Mouse (Mus musculus) heart, postnatal 4 days (tissue): ENCODE data around the gene Emilin1. TPM values are rescaled to one million over a fixed set of nuclear protein-coding genes. Genes with fewer than 3 reads are reported as not detected.
A peak's percentile ranks its signal among the peaks of the same experiment; 100 is the strongest.

Experiments
- DNase-seq: peaks from one replicate; pipeline ENCODE4 v3.0.0; 2021
- total RNA-seq, 2 experiments: library from RNA; stranded (reverse); gene quantifications; 2 replicates each; pipeline ENCODE4 v1.2.3; 2021

The Emilin1 gene
- total RNA-seq, 2 experiments from 2014 or later, result 83.4 to 93.2 TPM

- peak; percentile 27 for DNase-seq
These were observed 14.8 kb downstream of the Emilin1 start for GRCm38 (mm10) chr5:30927945-30928529.

- DNase-seq, result peak; percentile 89
These were observed 16.9 kb downstream of the Emilin1 start for GRCm38 (mm10) chr5:30930121-30930520.

- no peak for DNase-seq
These were observed 17.6 kb downstream of the Emilin1 start for GRCm38 (mm10) chr5:30930846-30931245.

- DNase-seq, result no peak
These were observed 18.2 kb downstream of the Emilin1 start for GRCm38 (mm10) chr5:30931378-30931777.

- DNase-seq, result no peak
These were observed 20.5 kb downstream of the Emilin1 start for GRCm38 (mm10) chr5:30933705-30934104.

DNA sequence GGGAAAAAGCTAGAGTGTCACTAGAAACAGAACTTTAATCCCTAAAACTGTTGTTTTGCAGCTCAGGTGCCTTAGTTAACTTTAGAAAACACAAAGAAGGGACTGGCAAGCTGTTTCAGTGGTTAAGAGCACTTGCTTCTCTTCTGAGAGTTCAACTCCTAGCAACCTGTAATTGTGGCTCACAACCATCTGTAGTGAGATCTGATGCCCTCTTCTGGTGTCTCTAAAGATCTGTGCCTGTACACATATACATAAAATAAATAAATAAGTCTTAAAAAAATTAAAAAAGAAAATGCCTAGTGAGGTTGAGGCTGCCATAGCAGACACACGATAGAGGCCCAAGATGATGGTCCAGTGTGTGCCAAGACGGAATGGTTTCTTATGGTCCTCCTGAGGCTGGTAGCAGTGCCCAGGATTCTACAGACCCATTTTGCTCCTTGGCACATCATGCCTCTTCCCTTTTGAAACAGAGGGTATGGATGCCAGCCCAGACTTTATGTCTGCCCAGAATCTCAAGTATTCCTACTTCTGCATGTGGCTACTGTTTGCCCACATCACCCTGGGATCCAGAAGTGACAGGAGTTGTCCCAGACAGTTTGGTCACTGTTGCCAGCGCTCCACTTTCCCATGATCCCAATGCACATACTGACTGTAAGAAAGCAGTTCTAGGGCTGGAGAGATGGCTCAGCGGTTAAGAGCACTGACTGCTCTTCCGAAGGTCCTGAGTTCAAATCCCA is 21.7 kb downstream of the Emilin1 start:
- no peak for DNase-seq

GRCm38 (mm10) chr5:30943004-30943403 is 29.8 kb downstream of the Emilin1 start:
- DNase-seq, result no peak

DNA sequence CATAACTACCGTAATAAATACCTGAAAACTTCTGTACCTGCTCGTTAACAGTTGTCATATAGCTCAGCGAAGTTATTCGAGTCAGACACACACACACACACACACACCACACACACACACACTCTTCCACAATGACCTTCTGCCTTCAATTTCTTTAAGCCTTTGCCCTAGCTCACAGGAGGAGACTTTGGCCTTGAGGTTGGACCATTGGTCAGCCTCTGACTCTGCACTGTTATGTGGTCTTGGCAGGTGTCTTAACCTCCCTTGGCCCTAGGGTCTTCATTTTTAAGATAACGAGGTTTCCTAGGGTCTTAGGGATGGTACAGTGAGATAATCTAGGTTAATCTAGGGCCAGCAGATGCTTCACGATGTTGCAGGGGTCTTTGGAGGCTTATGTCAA is 31.1 kb downstream of the Emilin1 start:
- no peak for DNase-seq

DNA sequence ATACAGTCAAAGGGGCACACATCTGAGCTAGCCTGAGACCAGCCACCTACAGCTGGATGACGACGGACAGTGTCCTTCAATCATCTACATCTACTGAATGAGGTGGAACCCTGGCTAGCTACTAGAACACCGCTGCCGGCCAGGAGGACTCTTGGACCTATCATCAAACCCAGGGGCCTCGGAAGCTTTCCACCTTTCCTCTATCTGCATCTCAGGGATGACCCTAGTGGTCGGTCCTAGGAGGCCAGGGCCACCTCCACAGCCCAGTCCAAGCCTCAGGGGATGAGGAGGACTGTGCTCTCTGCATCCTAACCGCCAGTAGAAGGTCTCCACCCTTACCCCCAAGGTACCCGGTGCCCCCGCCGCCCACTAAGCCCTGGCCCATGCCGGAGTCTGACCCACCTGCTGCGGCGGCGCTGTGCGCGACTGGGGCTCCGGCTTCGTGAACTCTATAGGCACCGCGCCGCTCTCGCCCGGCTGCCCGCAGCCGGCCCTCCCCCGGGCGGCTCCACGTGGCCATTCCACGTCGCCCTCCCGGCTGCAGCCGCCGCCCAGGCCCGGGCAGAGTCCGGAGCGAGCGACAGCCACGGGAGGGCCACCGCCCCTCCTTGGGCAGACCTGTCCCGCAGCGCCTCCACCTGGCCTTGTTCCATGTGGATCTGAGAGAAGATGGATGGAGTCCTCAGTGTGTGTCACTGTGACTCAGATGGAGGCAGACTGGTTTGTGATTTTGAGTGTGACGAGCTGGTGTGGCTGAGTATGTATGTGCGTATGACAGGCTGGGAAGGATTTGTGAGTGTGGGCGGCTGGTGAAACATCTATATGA is 32.0 kb downstream of the Emilin1 start, which contains the start of gene Cgref1:
TSS of gene Cgref1 (minus strand) at position 636 of the 826 bp plus-strand sequence.
- peak; percentile 73 for DNase-seq

GRCm38 (mm10) chr5:30948620-30949019 is 35.4 kb downstream of the Emilin1 start:
- no peak for DNase-seq

DNA sequence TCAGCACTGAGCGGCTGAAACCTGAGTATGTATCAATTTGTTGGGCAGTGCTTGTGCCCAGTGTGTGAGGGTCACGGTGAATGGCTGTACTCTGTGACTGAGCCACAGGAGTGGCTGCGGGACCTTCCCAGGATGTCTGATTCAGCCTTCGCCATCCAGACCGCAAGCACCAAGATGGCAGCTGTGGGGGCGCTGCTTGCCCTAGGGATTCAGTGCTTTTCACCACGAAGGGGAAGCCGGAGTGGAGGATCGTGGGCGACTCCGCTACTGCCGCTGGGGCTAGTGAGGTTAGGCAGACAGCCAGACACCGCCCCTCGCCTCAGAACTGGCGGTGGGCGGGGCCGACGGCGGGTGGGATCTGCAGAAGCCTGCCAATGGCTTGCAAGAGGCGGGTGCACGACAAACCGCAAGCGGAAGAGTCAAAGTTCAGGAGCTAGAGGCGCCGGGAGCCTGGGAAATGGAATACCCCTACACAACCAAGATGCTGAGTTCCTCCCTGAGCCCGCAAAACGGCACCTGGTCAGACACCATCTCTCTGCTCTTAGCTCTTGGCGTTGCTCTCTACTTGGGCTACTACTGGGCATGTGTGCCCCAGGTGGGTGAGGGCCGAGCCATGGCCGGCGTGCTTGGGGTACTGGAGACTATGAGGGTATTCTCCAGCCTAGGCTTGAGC is 36.6 kb downstream of the Emilin1 start:
- peak; percentile 95 for DNase-seq

DNA sequence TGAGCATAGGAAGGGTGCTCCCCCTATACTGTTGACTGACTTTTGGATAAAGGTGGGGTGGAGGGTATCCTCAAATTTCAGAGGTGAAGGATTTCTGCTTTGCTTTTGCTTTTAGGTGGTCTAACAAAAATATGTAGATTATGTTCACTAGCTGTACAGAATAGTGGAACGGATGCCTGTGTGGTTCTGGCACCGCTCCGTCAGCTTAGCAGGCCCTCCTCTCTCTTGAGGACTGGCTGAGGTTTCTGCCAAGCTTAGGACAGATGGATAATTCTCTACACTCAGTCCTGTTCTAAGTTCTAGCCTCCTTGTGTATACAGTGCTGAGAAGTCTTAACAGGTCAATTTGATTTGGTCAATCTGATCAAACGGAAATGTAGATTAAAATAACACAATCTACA is 37.2 kb downstream of the Emilin1 start:
- DNase-seq, result no peak

DNA sequence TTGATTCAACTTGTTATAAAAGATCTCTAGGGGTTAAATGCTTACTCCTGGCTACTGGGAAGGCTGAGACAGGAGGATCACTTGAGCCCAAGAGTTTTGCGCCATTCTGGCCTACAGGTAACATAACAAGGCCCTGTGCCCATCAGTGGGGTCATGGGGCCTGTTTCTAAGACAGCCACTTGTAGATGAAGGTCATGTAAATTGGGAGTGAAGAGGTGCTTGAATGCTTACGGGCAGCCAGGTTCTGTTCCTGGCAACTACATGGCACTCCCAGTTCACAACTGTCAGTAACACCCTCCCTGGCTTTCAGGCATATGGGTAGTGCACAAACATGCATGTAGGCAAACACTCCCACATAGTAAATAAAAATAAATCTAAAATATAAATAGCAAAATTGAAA is 37.7 kb downstream of the Emilin1 start:
- no peak for DNase-seq

DNA sequence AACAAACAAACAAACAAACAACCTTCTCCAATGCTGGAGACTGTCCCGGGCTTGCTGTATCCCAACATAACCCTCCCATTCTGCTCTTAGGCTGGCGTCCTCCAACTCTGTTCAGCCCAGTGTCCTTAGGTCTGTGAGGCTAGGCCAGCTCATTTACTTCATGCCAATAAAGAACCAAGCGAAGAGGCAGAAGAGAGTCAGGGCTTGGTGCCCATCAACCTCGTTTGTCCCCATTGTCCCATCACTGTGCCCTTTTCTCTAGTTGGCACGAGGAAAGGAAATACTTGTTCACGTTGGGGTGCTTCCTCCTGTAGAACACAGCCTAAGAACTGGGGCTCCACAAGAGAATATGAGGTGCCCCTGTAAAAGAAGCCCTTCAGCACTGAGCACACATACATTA is 38.5 kb downstream of the Emilin1 start:
- DNase-seq, result no peak

GRCm38 (mm10) chr5:30952551-30952950 is 39.3 kb downstream of the Emilin1 start:
- DNase-seq, result no peak

DNA sequence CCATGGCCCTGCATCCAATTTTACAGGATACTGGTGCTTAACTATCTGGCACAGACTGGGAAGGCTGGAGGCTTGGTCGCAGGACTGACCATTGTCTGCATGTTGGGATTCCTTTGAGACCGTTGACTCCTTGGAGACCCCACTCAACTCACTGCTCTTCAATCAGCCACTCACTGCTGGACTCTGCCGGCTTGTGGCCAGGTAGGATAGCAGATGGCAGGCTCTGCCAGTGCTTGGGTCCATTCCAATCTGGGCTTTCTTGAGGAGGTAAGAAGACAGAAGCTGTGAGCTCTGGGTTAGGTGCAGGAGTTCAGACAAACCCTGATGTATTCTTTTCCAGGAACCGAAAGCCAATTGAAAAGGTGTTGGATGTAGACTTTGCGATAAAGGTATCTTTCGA is 40.9 kb downstream of the Emilin1 start:
- DNase-seq, result no peak

DNA sequence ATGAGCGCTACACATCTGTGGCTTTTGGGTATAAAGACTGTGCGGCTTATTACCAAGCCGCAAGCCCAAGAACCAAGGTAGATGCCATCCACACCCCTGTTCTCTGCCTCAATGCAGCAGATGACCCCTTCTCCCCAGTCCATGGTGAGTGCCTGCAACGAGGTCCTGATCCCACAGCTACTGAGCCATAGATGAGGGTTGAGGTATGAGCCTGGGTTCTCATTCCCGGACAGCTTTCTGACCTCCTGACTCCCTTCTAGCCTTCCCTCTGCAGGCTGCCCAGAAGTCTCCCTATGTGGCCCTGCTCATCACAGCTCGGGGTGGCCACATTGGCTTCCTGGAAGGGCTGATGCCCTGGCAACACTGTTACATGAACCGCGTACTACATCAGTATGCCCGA is 41.4 kb downstream of the Emilin1 start:
- no peak for DNase-seq

GRCm38 (mm10) chr5:30955751-30956150 is 42.5 kb downstream of the Emilin1 start:
- DNase-seq, result no peak

DNA sequence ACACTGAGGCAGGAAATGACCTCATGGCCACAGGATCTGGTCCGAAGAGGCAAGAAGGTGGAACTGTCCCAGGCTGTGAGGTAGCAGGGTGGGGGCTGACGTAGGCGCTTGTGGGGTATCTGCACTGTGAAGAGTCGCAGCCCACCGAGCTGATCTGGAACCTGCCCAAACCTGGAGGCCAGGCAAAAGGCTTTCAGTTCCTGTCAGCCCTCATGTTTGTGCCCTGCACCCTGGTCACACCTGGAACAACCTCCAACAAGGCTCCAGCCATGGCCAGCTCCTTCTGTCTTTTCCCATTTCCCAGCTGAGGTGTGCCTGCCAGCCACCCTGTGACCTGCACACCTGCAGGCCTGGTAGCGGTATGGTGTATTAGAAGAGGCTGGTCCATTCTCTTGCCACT is 44.7 kb downstream of the Emilin1 start:
- no peak for DNase-seq

DNA sequence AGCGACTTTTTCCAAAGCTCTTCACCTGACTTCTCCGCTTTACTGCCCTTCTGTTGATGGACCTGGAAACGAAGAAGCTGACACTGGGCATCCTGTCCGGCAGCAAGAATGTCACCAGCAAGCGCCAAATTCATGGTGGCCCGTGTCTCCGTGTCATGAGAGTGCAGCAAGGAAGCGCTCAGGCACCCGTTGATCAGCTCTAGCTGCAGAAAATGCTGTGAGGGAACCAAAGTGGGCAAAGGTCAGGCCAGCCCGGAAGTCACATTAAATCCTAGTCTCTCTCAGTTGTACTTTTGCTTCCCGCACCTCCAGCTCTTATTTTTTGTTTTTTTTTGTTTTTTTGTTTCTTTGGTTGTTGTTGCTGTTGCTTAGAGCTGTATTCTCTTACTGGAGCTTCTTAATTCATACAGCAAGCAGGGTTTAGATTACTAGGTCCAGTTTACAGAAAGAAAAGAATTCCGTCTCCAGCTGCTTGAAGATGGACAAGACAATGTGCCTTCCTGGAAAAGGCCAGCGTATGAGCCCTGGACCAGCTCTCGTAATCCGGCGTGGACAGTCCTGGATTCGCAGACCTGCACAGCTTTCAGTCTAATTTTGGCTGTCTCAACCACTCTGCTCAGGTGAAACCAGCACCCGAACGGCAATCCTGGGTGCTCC is 46.1 kb downstream of the Emilin1 start:
- DNase-seq, result no peak

GRCm38 (mm10) chr5:30959966-30960501 is 46.8 kb downstream of the Emilin1 start, which contains the start of gene Preb:
TSS of gene Preb (minus strand) at chr5:30960361.
- peak; percentile 99 for DNase-seq

DNA sequence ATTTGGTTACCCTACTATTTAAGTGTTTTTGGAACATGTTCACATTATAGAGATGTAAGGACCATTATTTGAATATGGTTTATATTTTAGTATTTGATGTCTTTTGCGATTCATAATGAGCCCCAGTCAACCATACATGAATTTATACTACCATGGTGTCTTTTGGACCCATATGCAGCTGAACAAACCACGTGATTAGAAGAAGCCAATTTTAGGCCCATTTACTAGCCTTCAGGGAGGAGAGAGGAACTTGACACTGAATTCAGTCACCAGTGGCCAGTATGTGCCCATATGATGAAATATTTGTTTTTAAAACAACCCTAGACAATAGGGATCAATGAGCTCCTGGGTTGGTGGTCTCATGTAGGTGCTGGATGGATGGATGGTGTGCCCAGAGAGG is 47.6 kb downstream of the Emilin1 start:
- DNase-seq, result no peak
